Mouse (Mus musculus) brain, embryonic 18.5 days (tissue): ENCODE results near the gene Ephx4.
"Not testable (repeated sequence)": the region's sequence is repeated elsewhere in the genome, so short reads cannot be mapped to it uniquely, and the experiment has no call there.

Experiments
- DNase-seq: peaks from one replicate; pipeline ENCODE4 v3.0.0-alpha.2; 2012; ENCODE audit warnings: low read depth, low spot score

The Ephx4 gene

GRCm38 (mm10) chr5:107402436-107402835 lies at the start of gene Ephx4:
Ephx4 (plus strand) TSS chr5:107402736.
- no peak for DNase-seq

DNA sequence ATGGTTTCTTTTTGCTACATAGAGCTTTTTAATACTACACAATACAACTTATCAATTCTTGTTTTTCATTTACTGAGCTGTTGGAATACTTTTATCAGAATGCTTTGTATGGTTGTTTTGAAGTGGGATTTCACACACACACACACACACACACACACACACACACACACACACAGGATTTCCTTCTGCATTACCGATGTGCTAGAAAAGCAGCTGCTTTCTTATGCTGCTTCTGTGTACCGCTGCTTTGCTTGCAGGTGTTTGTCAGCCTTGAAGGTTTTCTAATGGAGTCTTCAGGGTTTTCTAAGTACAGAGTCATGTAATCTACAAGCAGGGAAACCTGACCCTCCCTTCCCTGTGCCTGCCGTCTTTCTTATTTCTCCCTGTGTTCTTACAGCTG lies 48.6 kb upstream of the Ephx4 start:
- DNase-seq = no peak

- DNase-seq = no peak
Observed at GRCm38 (mm10) chr5:107355801-107356200, 46.7 kb upstream of the Ephx4 start.

- no peak for DNase-seq
Observed at GRCm38 (mm10) chr5:107357723-107358122, 44.8 kb upstream of the Ephx4 start.

GRCm38 (mm10) chr5:107359395-107360053 lies 43.0 kb upstream of the Ephx4 start:
- DNase-seq = peak; percentile 40

DNA sequence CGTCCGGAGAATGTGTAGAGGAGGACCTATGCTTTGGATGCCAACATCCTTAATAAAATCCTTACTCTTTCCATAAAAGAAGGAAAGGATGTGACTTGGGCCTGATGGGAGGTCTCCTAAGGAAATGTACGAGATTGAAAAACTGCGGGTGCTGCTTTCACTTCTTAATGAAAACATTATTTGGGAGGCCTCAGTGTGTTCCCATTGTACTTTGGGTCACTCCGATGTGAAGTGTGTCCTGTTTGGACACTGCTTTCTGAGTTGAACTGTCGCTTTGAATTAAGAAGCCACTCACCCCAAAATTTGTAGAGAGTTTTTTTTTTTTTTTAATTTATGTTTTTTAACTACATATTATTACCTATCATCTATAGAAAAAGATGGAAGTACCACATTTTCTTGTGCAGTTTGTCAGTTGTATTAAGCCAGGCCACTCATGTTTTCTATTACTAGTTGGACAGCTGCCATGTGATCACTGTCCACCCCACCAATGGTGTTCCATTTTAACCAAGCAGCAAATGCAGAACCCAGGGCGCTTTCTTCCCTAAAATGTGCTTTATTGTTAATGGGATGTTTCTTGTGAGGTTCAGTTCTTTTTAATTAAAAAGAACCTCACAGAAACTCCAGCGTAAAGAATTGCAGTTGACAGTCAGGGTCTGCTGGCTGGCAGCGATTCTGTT lies 42.3 kb upstream of the Ephx4 start:
- no peak for DNase-seq

- no peak for DNase-seq
Observed at GRCm38 (mm10) chr5:107370040-107370439, 32.5 kb upstream of the Ephx4 start.

DNA sequence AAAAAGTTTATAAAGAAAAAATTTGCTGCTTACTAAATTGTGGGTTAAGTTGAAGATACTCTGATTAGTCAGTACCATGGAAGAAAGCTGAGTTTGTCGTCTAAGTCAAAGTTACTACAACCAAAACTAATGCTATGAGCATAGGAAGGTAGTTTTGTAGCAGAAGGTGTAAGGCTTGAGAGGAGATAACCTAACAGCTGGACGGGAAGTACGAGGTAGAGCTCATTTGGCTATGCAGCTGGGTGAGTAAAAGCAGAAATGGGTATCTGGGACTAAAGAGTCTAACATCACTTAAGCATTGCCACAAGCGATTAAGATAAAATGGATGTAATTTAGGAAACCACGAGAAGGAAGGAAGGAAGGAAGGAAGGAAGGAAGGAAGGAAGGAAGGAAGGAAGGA lies 31.2 kb upstream of the Ephx4 start:
- no peak for DNase-seq

DNA sequence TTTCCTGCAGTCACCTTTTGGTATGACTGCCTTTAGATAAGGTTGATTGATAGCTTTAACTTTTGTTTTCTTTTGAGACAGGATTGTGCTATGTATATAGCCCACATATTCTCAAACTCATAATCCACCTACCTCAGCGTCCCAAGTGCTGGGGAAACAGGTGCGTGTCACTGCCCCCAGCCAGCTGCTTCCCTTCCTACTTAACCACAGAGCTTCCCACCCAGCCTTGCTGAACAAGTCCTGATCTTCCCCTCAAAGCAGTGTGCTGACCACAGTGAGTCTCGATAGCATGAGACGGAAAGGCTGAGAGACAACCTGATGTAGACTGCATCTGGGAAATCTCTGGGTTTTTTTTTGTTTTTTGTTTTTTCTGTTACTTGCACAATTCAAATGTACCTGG lies 29.3 kb upstream of the Ephx4 start:
- no peak for DNase-seq

- DNase-seq = not testable (repeated sequence)
Observed at GRCm38 (mm10) chr5:107386448-107386847, 16.1 kb upstream of the Ephx4 start.

DNA sequence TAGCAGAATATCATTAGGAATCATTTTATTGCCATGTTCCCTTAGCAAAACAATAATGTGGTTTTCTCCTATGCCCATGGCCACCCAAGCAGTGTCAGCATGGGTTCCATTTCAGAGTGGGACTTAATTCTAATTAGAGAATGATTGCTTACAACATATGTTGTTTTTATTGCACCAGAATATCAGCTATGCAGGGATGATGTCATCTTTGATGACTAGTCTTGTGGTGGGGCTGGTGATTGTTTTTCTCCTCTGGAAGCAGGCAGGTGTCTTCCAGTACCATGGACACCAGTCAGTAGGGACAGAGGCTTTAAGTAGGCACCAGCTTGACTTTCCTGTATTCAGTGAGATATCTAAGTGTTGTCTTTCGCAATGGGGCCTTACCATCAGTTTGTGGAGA lies 14.7 kb upstream of the Ephx4 start:
- no peak for DNase-seq

DNA sequence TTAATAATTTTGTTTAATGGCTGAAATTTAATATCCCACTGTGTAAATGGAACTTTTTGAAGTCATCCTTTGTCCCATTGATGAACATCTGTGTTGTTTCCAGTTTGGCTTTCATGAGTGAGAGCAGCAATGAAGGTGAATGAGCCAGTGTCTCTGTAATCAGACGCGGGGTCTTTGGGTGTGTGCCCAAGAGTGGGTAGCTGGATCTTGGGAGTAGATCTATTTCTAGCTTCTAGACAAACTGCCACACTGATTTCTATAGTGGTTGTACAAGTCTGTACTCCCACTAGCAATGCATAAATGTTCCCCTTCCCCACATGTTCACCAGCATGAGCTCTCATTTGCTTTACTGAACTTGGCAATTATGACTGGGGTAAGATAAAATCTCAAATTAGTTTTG lies 13.2 kb upstream of the Ephx4 start:
- DNase-seq = no peak

DNA sequence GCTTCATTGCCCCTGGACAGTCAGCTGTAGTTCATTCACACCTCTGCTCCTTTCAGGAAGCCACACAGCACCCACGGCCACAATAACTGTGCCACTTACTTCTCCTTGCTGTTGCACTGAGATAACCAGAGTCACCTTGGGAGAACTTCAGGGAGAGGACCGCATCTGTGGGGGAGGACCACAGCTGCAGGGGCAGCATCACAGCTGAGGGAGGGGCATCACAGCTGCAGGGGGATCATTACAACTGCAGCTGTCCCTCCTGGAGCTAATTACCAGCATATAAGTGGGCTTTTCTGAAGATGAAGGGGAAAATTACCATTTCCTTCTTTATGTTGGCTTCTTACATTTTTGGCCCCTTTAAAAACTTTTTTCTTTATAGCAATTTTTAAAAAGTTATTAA lies 8.1 kb upstream of the Ephx4 start:
- DNase-seq = no peak

- DNase-seq = no peak
Observed at GRCm38 (mm10) chr5:107403011-107403946, 743 bp downstream of the Ephx4 start.

DNA sequence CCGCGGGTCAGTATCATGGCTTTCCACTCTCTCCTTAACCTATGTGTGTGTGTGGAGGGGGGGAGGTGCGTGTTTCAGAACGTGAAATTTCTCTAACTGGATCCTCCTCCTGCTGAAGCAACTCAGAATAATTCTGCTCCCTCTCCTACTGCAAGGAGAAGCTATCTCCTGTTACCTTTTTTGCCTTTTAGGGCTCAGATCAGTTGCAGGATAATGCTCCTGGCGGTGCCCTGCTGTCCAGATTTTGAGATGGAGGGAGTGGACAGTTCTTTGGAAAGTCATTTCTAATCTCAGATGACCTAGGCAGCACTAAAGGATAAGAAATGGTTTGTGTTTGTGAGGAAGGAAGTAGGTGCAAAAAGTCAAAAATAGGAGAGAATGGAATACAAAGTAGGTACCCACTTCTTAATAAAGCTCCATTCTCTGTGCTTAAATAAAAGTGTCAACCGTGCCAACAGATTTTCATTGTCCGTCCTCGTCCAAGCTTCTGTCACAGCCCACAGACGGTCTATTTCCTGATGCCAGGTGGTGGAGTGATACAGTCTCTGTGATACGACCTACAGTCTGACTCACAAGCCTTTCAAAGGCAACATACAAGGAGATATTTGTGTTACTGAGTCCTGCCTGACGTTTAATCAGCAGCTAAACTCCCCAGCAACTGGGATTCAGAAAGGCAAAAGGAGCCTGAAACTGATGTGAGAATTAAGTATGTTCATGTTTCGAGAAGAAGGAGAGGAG lies 1.6 kb downstream of the Ephx4 start:
- DNase-seq = no peak

- DNase-seq = no peak
Observed at GRCm38 (mm10) chr5:107405361-107405760, 2.8 kb downstream of the Ephx4 start.

DNA sequence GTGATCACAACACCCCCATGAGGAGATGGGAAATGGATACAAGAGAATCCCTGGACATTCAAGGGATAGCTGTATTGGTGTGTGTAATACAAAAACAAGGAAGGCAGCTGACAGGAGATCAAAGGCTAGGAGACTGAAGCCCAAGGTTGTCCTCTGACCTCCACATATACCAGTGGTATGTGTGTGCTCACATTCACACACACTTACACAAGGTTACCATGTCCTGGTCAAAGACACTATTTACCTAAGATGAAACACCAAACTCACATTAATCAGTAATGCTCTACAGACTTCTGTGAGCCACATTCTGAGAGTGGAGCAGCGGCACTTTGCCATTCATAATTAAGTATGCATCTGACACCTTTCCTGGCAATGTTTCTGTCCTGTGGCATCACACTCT lies 7.8 kb downstream of the Ephx4 start:
- no peak for DNase-seq

DNA sequence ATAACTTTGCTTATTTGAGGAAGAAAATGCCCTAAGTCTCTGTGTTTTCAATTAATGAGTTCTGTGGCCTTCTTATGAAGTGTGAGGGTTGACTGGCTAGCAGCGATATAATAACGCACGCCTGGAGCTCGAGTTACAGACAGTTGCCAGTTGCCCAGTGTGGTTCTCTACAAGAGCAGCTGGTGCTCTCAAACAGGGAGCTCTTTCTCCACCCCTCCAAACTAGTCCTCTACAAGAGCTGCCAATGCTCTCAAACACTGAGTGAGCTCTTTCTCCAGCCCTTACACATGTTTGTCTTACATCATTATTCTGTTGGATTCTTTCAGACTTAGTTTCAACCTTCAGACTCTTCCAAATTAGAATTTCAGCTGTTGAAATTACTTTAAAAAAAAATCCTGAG lies 8.8 kb downstream of the Ephx4 start:
- no peak for DNase-seq

DNA sequence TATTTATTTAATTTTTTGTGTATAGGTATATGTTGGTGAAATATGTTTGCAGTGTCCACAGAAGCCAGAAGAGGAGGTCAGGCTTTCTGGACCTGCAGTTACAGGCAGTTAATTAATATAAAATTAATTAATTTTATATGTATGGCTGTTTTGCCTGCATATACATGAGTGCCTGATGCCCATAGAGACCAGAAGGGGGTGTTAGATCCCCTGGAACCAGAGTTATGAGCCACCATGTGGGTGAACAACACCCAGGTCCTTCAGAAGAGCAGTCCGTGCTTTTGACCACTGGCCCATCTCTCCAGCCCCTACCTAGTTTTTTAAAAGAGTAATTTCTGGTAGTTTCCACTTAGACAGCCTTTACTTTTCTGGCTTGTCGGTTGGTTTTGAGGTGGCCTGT lies 9.7 kb downstream of the Ephx4 start:
- no peak for DNase-seq

- DNase-seq = no peak
Observed at GRCm38 (mm10) chr5:107415098-107415497, 12.6 kb downstream of the Ephx4 start.

DNA sequence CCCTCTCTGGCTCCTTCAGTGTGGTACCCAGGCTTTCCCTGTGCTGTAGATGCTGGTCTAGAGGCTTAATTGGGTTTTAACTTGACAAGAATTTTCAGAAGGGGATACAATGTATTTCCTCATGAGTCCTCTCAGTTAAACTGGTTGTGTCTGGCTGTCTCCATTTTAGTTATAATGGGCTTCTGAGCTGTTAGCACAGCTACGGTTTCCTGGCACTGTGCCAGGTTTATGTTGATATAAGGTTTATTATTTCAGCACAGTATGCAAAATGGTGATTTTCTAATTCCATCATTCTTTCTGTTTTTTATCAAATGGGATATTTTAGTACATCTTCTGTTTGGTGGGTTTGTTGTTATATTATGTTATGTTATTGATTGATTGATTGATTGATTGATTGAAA lies 19.1 kb downstream of the Ephx4 start:
- no peak for DNase-seq

- DNase-seq = no peak
Observed at GRCm38 (mm10) chr5:107431249-107431648, 28.7 kb downstream of the Ephx4 start, which contains the start of gene Lpcat2b. Lpcat2b (plus strand) TSS chr5:107431549.
